In genomic region chr9:21309150-21309741, GRCm38 (mm10) we compare ENCODE assay signal across 10 mouse cellular contexts. TPM values are rescaled to one million over a fixed set of nuclear protein-coding genes. Genes with fewer than 3 reads are reported as not detected.
DNase-seq lines count a peak whose midpoint lies in the region; ATAC-seq and TF ChIP-seq lines count a peak whose summit lies in the region.
"Had no signal": no experiment of that assay in that cellular context is flagged by ENCODE, and none has a peak within 500 bp of the region (broad histone marks: within the 10 kb centered on the region; RNA-seq: fewer than 3 reads in every experiment).

No protein-coding gene starts in this region.

- H3K9me3 ChIP-seq in heart, embryonic 11.5 days (replicated peaks; ENCODE audit: control insufficient read depth, low read length): no peaks in the 10 kb centered on the region
- no peaks in the 10 kb centered on the region for H3K9me3 ChIP-seq in liver, postnatal 0 days (ENCODE audit: low read length)

- WGBS in heart, embryonic 11.5 days (ENCODE audit: insufficient replicate concordance): 58% methylated on average over 15 of the region's 15 CpGs
- WGBS in liver, postnatal 0 days (ENCODE audit: insufficient replicate concordance): 56% methylated on average over 15 of the region's 15 CpGs

- H3K9ac ChIP-seq in heart, embryonic 11.5 days (ENCODE audit: low read depth, low read length): no peak overlapping the region
- no peak overlapping the region for H3K9ac ChIP-seq in liver, postnatal 0 days (replicated peaks)

- H3K27me3 ChIP-seq in heart, embryonic 11.5 days (ENCODE audit: control insufficient read depth, insufficient read depth, low read length): peaks cover 15% of the 10 kb centered on the region
- H3K27me3 ChIP-seq in liver, postnatal 0 days (ENCODE audit: insufficient read depth, low read length): peaks cover 13% of the 10 kb centered on the region

- intact Hi-C loops in heart, postnatal 25 days (cut with DNase I): no loop called here

- H3K4me1 ChIP-seq in heart, embryonic 11.5 days (ENCODE audit: control insufficient read depth, insufficient read depth, low read length): 0 out of 2 replicates have a peak, but pooled peaks cover 4% of the 10 kb centered on the region
- peaks cover 3% of the 10 kb centered on the region; the same call in 1 of the 2 replicates for H3K4me1 ChIP-seq in liver, postnatal 0 days (ENCODE audit: insufficient read depth)

- peak; percentile 40; the same call in 1 of the 2 replicates for ATAC-seq in heart, embryonic 11.5 days (replicated peaks; ENCODE audit: insufficient number of reproducible peaks, low FRiP score, low TSS enrichment)
- ATAC-seq in liver, postnatal 0 days: peak; percentile 29; the same call in 1 of the 2 replicates
- ATAC-seq: forebrain, embryonic 16.5 days had no signal

- no peaks in the 10 kb centered on the region for H3K36me3 ChIP-seq in heart, embryonic 11.5 days (ENCODE audit: control insufficient read depth, insufficient read depth, low read length)
- H3K36me3 ChIP-seq in liver, postnatal 0 days (replicated peaks; ENCODE audit: insufficient read depth, low read length): no peaks in the 10 kb centered on the region

- DNase-seq in heart, postnatal 25 days (ENCODE audit: low spot score): no peak
- peak; percentile 57 to 58 for DNase-seq in B cell, adult 2 months
- DNase-seq in brain, adult 2 months (ENCODE audit: low read depth, low spot score): peak; percentile 44
- DNase-seq in liver, postnatal 0 days: no peak
- no peak for DNase-seq in cerebellum, postnatal 14 days
- DNase-seq in cerebellum, postnatal 25 days: no peak
- DNase-seq in layer of hippocampus, postnatal 14 days (ENCODE audit: low spot score in 2 of 2): no peak
- DNase-seq: cerebellum, adult 2 months had no signal

- no peak overlapping the region for H3K4me3 ChIP-seq in heart, embryonic 11.5 days (ENCODE audit: low read depth, low read length)
- no peak overlapping the region for H3K4me3 ChIP-seq in liver, postnatal 0 days (ENCODE audit: low read depth, low read length)

- H3K27ac ChIP-seq in heart, embryonic 11.5 days (ENCODE audit: low read depth, low read length): no peak overlapping the region
- H3K27ac ChIP-seq in liver, postnatal 0 days (ENCODE audit: low read depth): no peak overlapping the region

- 0 out of 2 replicates have a peak overlapping the region, but pooled peaks have one; percentile 20 for H3K4me2 ChIP-seq in heart, embryonic 11.5 days
- H3K4me2 ChIP-seq in liver, postnatal 0 days (ENCODE audit: low read depth, low read length): no peak overlapping the region

- TF ChIP-seq EP300 in liver, postnatal 0 days (IDR thresholded peaks at IDR 0.05; ENCODE audit: low read depth): no peak

- TF ChIP-seq CTCF in liver, postnatal 0 days (IDR thresholded peaks at IDR 0.05; ENCODE audit: low read depth): no peak

RNA-seq across cellular contexts. Expression of gene Ap1m2, which starts 2.9 kb away (rescaled TPM):
- 0.55 and 1.1 TPM in 2 replicates for polyA plus RNA-seq in heart, embryonic 11.5 days (2014; fragmentation: Nextera tagmentation; extraction: Ambion mirVana)
- total RNA-seq in heart, postnatal 25 days (2021): not detected
- polyA plus RNA-seq in liver, postnatal 0 days (2015; fragmentation: Nextera tagmentation; extraction: Ambion mirVana): 0.32 and 0.54 TPM in 2 replicates
- total RNA-seq in layer of hippocampus, postnatal 14 days (2021): under 1 TPM in 1 of 2 experiments, not detected in 1; 0.50 TPM

RNA-seq across cellular contexts. Expression of gene Slc44a2, which starts 11.3 kb away (rescaled TPM):
- polyA plus RNA-seq in heart, embryonic 11.5 days (2014; fragmentation: Nextera tagmentation; extraction: Ambion mirVana): 62.3 and 70.0 TPM in 2 replicates
- total RNA-seq in heart, postnatal 25 days (2021): 100 to 1,000 TPM in 1 of 2 experiments, 10 to 100 TPM in 1; 99.2 to 113 TPM
- polyA plus RNA-seq in liver, postnatal 0 days (2015; fragmentation: Nextera tagmentation; extraction: Ambion mirVana): 12.8 and 14.4 TPM in 2 replicates
- 10 to 100 TPM; 53.4 to 61.0 TPM for total RNA-seq in layer of hippocampus, postnatal 14 days (2021)

RNA-seq across cellular contexts. Expression of gene Cdkn2d, which starts 18.0 kb away (rescaled TPM):
- 88.4 and 99.8 TPM in 2 replicates for polyA plus RNA-seq in heart, embryonic 11.5 days (2014; fragmentation: Nextera tagmentation; extraction: Ambion mirVana)
- total RNA-seq in heart, postnatal 25 days (2021): 10 to 100 TPM; 15.1 to 16.8 TPM
- 74.3 and 76.6 TPM in 2 replicates for polyA plus RNA-seq in liver, postnatal 0 days (2015; fragmentation: Nextera tagmentation; extraction: Ambion mirVana)
- total RNA-seq in layer of hippocampus, postnatal 14 days (2021): 10 to 100 TPM; 58.9 to 62.0 TPM

RNA-seq across cellular contexts. Expression of gene Kri1, which starts 21.5 kb away (rescaled TPM):
- polyA plus RNA-seq in heart, embryonic 11.5 days (2014; fragmentation: Nextera tagmentation; extraction: Ambion mirVana): 9.9 and 12.3 TPM in 2 replicates
- total RNA-seq in heart, postnatal 25 days (2021): 10 to 100 TPM; 15.9 to 17.4 TPM
- polyA plus RNA-seq in liver, postnatal 0 days (2015; fragmentation: Nextera tagmentation; extraction: Ambion mirVana): 4.7 and 5.3 TPM in 2 replicates
- total RNA-seq in layer of hippocampus, postnatal 14 days (2021): 10 to 100 TPM; 32.1 to 33.4 TPM

RNA-seq across cellular contexts. Expression of gene Atg4d, which starts 44.2 kb away (rescaled TPM):
- 45.5 and 48.2 TPM in 2 replicates for polyA plus RNA-seq in heart, embryonic 11.5 days (2014; fragmentation: Nextera tagmentation; extraction: Ambion mirVana)
- total RNA-seq in heart, postnatal 25 days (2021): 10 to 100 TPM; 94.7 to 96.1 TPM
- polyA plus RNA-seq in liver, postnatal 0 days (2015; fragmentation: Nextera tagmentation; extraction: Ambion mirVana): 49.3 and 51.2 TPM in 2 replicates
- 10 to 100 TPM; 33.5 to 39.3 TPM for total RNA-seq in layer of hippocampus, postnatal 14 days (2021)

Comparison
In these comparisons a context has a peak if more than half of its experiments do, and no peak if none do; other contexts are left out.
1. DNase-seq: peak in B cell, adult 2 months (2 of 2) and brain, adult 2 months (single experiment); none in heart, postnatal 25 days (single experiment), liver, postnatal 0 days (single experiment), cerebellum, postnatal 14 days (0 of 2), cerebellum, postnatal 25 days (0 of 2) and layer of hippocampus, postnatal 14 days (0 of 2).